Mouse (Mus musculus) forebrain, embryonic 13.5 days (tissue): ENCODE results near the gene Pard6b. TPM values are rescaled to one million over a fixed set of nuclear protein-coding genes. Genes with fewer than 3 reads are reported as not detected.

Experiments
- ATAC-seq: fragments of 200-750 bp; cut with Nextera tagmentation; 2 replicates; pipeline ENCODE4 v1.8.0; 2017
- H3K27ac ChIP-seq: fragments of 300-500 bp; sonication (generic); 2 replicates; pipeline ENCODE4 v1.5.1; 2015; ENCODE audit warnings: inconsistent platforms, mild to moderate bottlenecking, moderate library complexity
- H3K27me3 ChIP-seq: fragments of 300-500 bp; sonication (generic); 2 replicates; pipeline ENCODE4 v1.6.1; 2015; ENCODE audit warnings: mild to moderate bottlenecking, inconsistent platforms
- H3K36me3 ChIP-seq: fragments of 300-500 bp; sonication (generic); 2 replicates; pipeline ENCODE4 v1.6.1; 2015; ENCODE audit warnings: mild to moderate bottlenecking, inconsistent platforms; ENCODE audit not compliant: poor library complexity, severe bottlenecking
- H3K4me1 ChIP-seq: fragments of 300-500 bp; sonication (generic); 2 replicates; pipeline ENCODE4 v1.6.1; 2015; ENCODE audit warnings: inconsistent platforms
- H3K4me2 ChIP-seq: fragments of 300-500 bp; sonication (generic); 2 replicates; pipeline ENCODE4 v1.6.1; 2015; ENCODE audit warnings: inconsistent platforms, mild to moderate bottlenecking, moderate library complexity
- H3K4me3 ChIP-seq: fragments of 300-500 bp; sonication (generic); 2 replicates; pipeline ENCODE4 v1.5.1; 2015; ENCODE audit warnings: mild to moderate bottlenecking, inconsistent platforms
- H3K9ac ChIP-seq: fragments of 300-500 bp; sonication (generic); 2 replicates; pipeline ENCODE4 v1.6.1; 2015; ENCODE audit warnings: mild to moderate bottlenecking, inconsistent platforms
- H3K9me3 ChIP-seq: fragments of 300-500 bp; sonication (generic); replicated peaks from 2 replicates; pipeline ENCODE4 v1.6.1; 2016; ENCODE audit warnings: inconsistent platforms
- WGBS: fragments of 180-500 bp; shearing (Covaris S2); methylation state at CpG from one replicate; pipeline ENCODE4 v1.1.7; 2015; 5-methylcytosine and 5-hydroxymethylcytosine counted together
- polyA plus RNA-seq: library from polyadenylated mRNA; unstranded; fragments of >200 nt; fragmentation: Nextera tagmentation; extraction: Ambion mirVana; gene quantifications from 2 replicates; pipeline ENCODE4 v1.2.1, GENCODE M21; 2015

Gene Pard6b
- polyA plus RNA-seq, 1 experiment from 2014 or later, result 7.6 TPM

GRCm38 (mm10) chr2:168066783-168067182, 14.0 kb upstream of the Pard6b start:
- Histone ChIP-seq H3K27me3 (no peaks in the 10 kb centered on the region), H3K9ac (no peak overlapping the region), H3K4me3 (no peak overlapping the region), H3K36me3 (no peaks in the 10 kb centered on the region), H3K4me1 (no peaks in the 10 kb centered on the region), H3K9me3 (no peaks in the 10 kb centered on the region), H3K4me2 (no peak overlapping the region), H3K27ac (no peak overlapping the region)
- 58% methylated on average over 8 of the region's 8 CpGs for WGBS
- ATAC-seq, result no peak

GRCm38 (mm10) chr2:168070425-168070824, 10.4 kb upstream of the Pard6b start:
- H3K4me1 ChIP-seq, result peaks cover 13% of the 10 kb centered on the region
- H3K4me2 ChIP-seq, result no peak overlapping the region
- no peak overlapping the region for H3K27ac ChIP-seq
- H3K36me3 ChIP-seq, result no peaks in the 10 kb centered on the region
- WGBS, result 66% methylated on average over 5 of the region's 5 CpGs
- no peaks in the 10 kb centered on the region for H3K9me3 ChIP-seq
- H3K9ac ChIP-seq, result no peak overlapping the region
- H3K4me3 ChIP-seq, result no peak overlapping the region
- ATAC-seq, result no peak
- no peaks in the 10 kb centered on the region for H3K27me3 ChIP-seq

DNA sequence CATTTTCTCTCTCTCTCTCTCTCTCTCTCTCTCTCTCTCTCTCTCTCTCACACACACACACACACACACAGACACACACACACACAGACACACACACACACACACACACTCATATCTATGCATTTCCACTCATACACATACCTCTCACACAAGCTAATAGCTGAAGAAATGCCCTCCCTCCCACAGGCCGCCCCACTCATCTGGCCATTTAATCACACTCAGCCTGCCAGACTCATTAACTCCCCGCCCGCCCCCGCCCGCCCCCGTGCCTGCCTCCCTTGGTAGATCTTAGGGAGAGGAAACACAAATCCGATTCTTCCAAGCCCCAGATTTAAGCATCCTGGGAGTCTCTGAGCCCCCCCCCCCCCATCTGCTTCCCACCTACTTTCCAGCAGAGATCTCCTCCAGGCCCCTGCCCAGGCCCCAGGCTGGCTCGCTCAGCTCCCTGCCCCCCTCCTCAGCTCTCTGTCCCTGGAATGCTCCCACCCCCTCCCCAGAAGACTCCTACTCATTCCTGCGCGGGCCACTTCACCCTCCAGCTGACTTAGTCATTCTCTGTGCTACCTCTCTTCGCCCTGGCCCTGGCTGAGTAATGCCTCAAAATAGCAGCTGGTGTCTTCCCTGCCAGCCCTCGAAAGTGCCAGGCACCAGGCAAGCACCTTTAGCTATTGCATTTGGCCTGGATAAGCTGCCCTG, 8.2 kb upstream of the Pard6b start:
- Histone ChIP-seq H3K27ac (no peak overlapping the region), H3K27me3 (no peaks in the 10 kb centered on the region), H3K9ac (no peak overlapping the region), H3K36me3 (no peaks in the 10 kb centered on the region), H3K4me3 (no peak overlapping the region), H3K4me1 (peaks cover 13% of the 10 kb centered on the region), H3K9me3 (no peaks in the 10 kb centered on the region), H3K4me2 (no peak overlapping the region)
- ATAC-seq, result peak; percentile 33
- WGBS, result 4% methylated on average over 9 of the region's 12 CpGs

- Histone ChIP-seq H3K4me3 (no peak overlapping the region), H3K4me2 (no peak overlapping the region), H3K27ac (no peak overlapping the region), H3K9ac (no peak overlapping the region), H3K36me3 (no peaks in the 10 kb centered on the region), H3K27me3 (no peaks in the 10 kb centered on the region), H3K9me3 (no peaks in the 10 kb centered on the region), H3K4me1 (peaks cover 13% of the 10 kb centered on the region)
- 78% methylated on average over 5 of the region's 5 CpGs for WGBS
- ATAC-seq, result no peak
These were observed 7.1 kb upstream of the Pard6b start for GRCm38 (mm10) chr2:168073722-168074121.

- WGBS, result 64% methylated on average over 3 of the region's 3 CpGs
- no peak overlapping the region for H3K4me3 ChIP-seq
- no peaks in the 10 kb centered on the region for H3K36me3 ChIP-seq
These were observed 6.3 kb upstream of the Pard6b start for GRCm38 (mm10) chr2:168074457-168074856.

GRCm38 (mm10) chr2:168076840-168077576, 3.8 kb upstream of the Pard6b start:
- H3K4me1 ChIP-seq, result peaks cover 26% of the 10 kb centered on the region
- no peak overlapping the region for H3K4me2 ChIP-seq
- H3K9ac ChIP-seq, result no peak overlapping the region
- 77% methylated on average over 20 of the region's 20 CpGs for WGBS
- H3K4me3 ChIP-seq, result no peak overlapping the region
- no peaks in the 10 kb centered on the region for H3K36me3 ChIP-seq
- no peak overlapping the region for H3K27ac ChIP-seq
- H3K27me3 ChIP-seq, result peaks cover 7% of the 10 kb centered on the region
- no peak for ATAC-seq
- no peaks in the 10 kb centered on the region for H3K9me3 ChIP-seq

More at GRCm38 (mm10) chr2:168074457-168074856, 6.3 kb upstream of the Pard6b start:
- Histone ChIP-seq H3K27me3 (peaks cover 3% of the 10 kb centered on the region), H3K4me1 (peaks cover 13% of the 10 kb centered on the region), H3K9me3 (no peaks in the 10 kb centered on the region), H3K4me2 (no peak overlapping the region), H3K9ac (no peak overlapping the region), H3K27ac (no peak overlapping the region)
- no peak for ATAC-seq

- no peak overlapping the region for H3K4me2 ChIP-seq
- peaks cover 27% of the 10 kb centered on the region for H3K4me1 ChIP-seq
- H3K27me3 ChIP-seq, result peaks cover 13% of the 10 kb centered on the region
- WGBS, result 45% methylated on average over 15 of the region's 15 CpGs
- H3K27ac ChIP-seq, result no peak overlapping the region
- no peaks in the 10 kb centered on the region for H3K36me3 ChIP-seq
- ATAC-seq, result no peak
- H3K9ac ChIP-seq, result no peak overlapping the region
- no peaks in the 10 kb centered on the region for H3K9me3 ChIP-seq
- H3K4me3 ChIP-seq, result no peak overlapping the region
These were observed 2.5 kb upstream of the Pard6b start for GRCm38 (mm10) chr2:168078107-168078830.

GRCm38 (mm10) chr2:168081299-168081932, 612 bp downstream of the Pard6b start:
- no peaks in the 10 kb centered on the region for H3K9me3 ChIP-seq
- under 1% methylated on average over 48 of the region's 49 CpGs for WGBS
- H3K4me1 ChIP-seq, result peaks cover 29% of the 10 kb centered on the region
- no peaks in the 10 kb centered on the region for H3K36me3 ChIP-seq
- H3K9ac ChIP-seq, result peak overlapping the region; percentile 84
- H3K4me3 ChIP-seq, result peak overlapping the region; percentile 77
- peak overlapping the region; percentile 93 for H3K4me2 ChIP-seq
- no peak; the same call in 1 of the 2 replicates for ATAC-seq
- peaks cover 13% of the 10 kb centered on the region for H3K27me3 ChIP-seq
- peak overlapping the region; percentile 77 for H3K27ac ChIP-seq

GRCm38 (mm10) chr2:168081933-168082306, 1.1 kb downstream of the Pard6b start:
- 4% methylated on average over 14 of the region's 14 CpGs for WGBS
- no peak overlapping the region for H3K27ac ChIP-seq

DNA sequence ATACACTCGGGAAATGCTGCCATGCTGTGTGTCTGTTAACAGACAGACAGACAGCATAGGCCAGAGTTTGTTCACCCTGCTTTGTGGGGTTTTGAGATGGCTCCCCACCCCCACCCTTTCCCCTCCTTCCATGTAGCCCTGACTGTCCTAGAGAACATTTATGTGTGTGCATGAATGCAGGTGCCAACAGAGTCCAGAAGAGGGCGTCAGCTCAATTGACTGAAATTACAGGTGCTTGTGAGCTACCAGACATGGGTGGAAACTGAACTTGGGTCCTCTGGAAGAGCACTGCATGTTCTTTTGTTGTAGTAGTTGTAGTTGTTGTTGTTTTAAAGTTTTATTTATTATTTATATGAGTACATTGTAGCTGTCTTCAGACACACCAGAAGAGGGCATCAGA, 2.8 kb downstream of the Pard6b start:
- no peaks in the 10 kb centered on the region for H3K9me3 ChIP-seq
- no peak overlapping the region for H3K27ac ChIP-seq
- H3K4me2 ChIP-seq, result no peak overlapping the region
- no peak overlapping the region for H3K9ac ChIP-seq
- H3K27me3 ChIP-seq, result peaks cover 13% of the 10 kb centered on the region
- no peak overlapping the region for H3K4me3 ChIP-seq
- H3K4me1 ChIP-seq, result peaks cover 30% of the 10 kb centered on the region
- no peaks in the 10 kb centered on the region for H3K36me3 ChIP-seq
- no peak for ATAC-seq
- 73% methylated on average over 2 of the region's 2 CpGs for WGBS

More at GRCm38 (mm10) chr2:168081933-168082306, 1.1 kb downstream of the Pard6b start:
- Histone ChIP-seq H3K4me1 (peaks cover 30% of the 10 kb centered on the region), H3K27me3 (peaks cover 13% of the 10 kb centered on the region), H3K4me3 (peak overlapping the region; percentile 77), H3K9me3 (no peaks in the 10 kb centered on the region), H3K9ac (peak overlapping the region; percentile 84), H3K36me3 (no peaks in the 10 kb centered on the region), H3K4me2 (peak overlapping the region; percentile 93)
- ATAC-seq, result no peak

DNA sequence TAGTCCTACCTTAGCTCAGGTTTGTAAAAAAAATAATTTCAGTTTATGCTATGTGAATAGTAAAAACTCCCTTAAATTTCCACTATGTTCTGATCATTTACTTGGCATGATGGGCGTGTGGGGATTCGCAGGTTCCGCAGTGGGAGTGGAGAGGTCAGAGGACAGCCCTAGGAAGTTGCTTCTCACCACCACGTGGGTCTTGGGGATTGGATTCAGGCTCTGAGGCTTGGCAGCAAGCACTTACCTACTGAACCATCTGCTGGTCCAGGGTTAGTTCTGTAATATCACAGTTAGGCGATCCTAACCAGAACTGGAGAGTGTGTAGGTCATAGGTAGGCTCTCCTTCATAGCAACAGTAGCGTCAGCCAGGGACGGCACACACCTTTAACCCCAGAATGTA, 3.4 kb downstream of the Pard6b start:
- Histone ChIP-seq H3K9me3 (no peaks in the 10 kb centered on the region), H3K4me3 (no peak overlapping the region), H3K9ac (no peak overlapping the region), H3K4me1 (peaks cover 30% of the 10 kb centered on the region), H3K36me3 (peaks cover 4% of the 10 kb centered on the region; the same call in 1 of the 2 replicates), H3K27me3 (peaks cover 10% of the 10 kb centered on the region), H3K4me2 (no peak overlapping the region), H3K27ac (no peak overlapping the region)
- WGBS, result 96% methylated on average over 7 of the region's 7 CpGs
- ATAC-seq, result no peak
